Mouse (Mus musculus): ENCODE measurements at regions not wholly inside any gene's neighbourhood (a gene's known extent, or its start where the extent isn't known, plus 50 kb on each side); places are given as distances from the start of the nearest gene placed in this dataset.
A peak's percentile ranks its signal among the peaks of the same experiment; 100 is the strongest.

DNA sequence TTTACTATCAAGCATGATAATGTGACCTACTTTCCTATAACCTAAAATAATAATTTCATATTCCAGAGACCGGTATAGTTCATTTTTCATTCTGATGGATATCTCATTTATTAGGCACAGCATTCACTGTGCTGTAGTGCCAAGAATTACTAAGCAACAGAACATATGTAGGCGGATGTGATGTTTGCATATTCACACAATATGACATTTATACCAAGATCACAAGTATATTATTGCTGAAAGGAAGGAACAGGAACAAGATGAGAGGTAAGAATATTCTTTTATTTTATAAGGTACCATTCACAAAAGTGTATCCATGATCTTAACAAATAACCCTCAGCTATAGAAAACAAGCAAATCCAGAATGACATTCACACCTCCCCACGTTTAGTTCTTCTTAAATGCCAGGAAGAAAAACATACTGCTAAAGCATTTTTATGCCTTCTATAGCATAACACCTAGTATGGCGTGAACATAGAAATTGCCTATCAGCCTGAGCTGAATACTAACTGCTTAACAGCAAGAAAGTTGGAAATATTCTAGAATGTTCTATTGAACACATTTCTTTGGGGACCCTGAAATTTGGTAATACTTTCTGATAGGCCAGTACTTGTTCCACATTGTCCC, 1062.8 kb upstream of the Acvr2a start:
- no peak for DNase-seq

DNA sequence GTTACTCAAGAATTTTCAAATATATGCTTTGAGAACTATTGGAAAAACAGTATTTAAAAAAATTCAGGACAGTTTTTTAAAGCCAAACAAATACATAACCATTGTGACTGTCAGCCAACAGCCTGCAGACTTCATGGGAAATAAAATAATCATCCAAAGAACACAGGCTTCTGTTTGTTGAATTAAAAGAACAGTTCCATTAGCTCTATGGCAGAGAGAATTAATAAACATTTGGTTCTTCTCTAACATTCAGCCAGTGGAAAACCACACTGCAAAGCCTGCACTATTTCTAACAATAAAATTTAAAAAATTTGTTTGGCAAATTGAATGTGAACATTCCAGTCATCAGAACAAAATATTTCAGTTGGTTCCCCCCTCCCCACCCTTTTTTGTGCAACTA, 1058.2 kb upstream of the Acvr2a start:
- no peak for DNase-seq

DNA sequence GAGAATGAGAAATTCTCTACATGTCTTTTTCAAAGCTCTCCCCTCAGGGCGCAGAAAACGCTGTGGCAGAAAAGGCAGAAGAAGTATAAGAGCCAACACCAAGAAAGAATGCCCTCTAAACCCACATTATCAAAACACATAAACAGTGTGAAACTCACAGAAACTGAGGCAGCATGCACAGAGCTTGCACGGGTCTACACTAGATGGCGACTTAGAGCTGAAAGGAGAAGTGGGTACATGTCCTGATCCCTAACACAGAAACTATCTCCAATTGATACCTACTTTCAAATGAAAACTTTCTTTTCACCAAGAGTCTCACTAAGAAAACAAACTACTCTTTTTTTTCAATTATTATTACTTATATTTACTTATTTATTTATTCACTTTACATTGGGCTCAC, 1057.7 kb upstream of the Acvr2a start:
- no peak for DNase-seq

DNA sequence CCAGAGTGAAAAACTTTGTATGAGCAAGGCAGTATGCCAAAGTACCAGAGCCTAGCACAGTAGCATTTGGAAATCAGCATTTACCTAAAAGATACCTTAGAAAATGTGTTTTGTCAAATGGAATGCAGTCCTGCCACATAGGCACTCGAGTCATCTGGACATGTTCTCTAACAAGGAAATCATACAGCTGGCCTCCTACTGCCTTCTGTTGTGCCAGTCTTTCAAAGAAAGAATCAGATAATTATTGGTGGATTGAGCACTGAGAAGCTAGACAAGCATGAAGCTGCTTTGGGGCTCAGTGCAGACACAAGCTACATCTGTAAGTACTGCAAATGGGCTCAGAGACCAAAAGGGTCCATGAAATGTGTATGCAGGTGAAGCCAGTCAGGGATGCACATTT, 1038.1 kb upstream of the Acvr2a start:
- DNase-seq = no peak

DNA sequence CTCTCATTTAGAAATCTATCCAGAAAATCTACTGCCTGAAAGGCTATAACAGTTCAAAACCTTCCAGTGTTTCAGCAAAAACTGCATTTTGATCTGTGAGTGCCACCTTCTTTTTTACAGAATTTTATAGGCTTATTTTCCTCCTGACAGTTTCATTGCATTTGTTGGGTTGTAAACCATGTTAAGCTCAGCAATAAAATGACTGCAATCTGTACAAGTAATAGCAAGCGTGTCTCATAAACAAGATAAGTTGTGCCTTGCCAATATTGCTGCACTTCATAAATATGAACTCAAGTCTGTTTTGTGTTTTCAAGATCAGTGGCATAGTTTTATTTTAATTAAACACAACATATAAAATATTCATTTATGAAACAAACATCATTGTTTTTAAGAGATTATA, 1036.9 kb upstream of the Acvr2a start:
- no peak for DNase-seq

DNA sequence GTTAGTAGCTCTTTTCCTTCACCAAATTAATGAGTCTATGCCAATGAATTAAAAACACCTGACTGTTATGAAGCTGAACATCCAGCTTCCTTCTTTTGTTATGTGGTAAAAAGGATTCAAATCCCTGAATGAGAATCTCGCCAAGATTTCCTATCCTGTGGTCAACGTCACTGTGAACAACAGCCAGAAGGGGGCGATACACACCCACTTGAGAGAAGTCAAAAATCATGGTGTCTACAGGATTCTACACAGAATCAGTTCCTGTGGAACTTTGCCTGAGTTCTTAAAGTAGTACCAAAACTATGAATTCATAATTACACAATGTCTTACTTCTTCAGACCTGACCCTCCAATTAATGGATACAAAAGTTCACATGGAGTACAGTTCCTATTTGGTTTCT, 1028.1 kb upstream of the Acvr2a start:
- DNase-seq = peak; percentile 37

DNA sequence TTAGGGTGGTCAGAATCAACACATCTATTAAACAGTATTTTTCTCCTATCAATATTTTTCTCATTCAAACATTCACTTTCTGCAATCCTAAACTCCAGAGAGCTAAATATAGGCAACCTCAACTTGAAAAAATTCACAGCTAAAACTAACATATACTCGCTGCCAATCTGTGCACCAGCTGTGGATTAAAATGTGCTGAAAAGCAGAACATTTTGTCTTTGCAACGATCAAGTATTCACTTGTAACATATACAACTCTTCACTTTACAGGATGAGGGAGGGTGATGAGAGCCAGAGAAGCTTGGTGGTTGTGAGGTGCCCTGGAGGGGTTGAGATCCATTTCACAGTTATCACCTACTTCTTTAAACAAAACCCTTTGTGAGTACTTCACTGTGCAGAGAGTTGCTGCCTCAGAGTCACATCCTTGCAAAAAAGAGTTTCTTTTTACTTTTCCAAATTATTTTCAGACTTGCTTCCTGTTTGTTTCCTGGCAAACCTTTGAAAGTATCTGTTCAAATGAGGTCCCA, 991.1 kb upstream of the Acvr2a start:
- DNase-seq = no peak

DNA sequence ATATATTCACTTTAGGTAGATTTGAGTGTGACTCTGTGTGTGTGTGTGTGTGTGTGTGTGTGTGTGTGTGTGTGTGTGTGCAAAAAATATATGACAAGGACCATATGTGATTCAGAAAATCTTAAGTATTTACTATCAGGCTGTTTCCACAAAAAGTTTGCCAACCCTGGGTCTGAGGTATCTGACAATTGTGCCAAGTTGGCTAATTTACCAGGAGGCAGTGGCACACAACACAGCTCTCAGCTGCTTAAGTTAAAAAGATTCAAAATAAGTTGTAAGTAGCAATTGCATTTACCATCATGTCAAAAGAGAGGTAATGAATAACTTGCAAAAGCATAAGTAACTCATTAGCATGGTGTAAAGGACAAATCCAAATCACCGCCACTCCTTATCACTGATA, 981.4 kb upstream of the Acvr2a start:
- DNase-seq = no peak

DNA sequence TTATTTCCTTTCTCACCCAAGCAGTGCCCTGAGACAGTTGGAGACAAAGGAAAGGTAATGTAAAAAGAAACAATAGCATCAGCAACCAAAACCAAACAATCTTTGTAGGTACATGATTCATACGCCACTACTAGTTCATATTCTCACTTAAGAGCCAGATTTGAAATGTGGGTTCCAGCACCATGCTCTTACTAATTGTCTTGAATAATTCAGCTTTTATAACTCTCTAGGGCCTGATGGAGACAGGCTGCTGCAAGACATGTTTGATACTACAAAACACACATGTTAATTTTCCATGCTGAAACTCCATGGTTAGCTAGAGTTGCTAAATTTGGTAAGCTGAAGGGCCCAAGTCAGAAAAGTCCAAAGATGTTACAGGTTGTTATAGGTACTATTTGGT, 980.4 kb upstream of the Acvr2a start:
- DNase-seq = no peak

DNA sequence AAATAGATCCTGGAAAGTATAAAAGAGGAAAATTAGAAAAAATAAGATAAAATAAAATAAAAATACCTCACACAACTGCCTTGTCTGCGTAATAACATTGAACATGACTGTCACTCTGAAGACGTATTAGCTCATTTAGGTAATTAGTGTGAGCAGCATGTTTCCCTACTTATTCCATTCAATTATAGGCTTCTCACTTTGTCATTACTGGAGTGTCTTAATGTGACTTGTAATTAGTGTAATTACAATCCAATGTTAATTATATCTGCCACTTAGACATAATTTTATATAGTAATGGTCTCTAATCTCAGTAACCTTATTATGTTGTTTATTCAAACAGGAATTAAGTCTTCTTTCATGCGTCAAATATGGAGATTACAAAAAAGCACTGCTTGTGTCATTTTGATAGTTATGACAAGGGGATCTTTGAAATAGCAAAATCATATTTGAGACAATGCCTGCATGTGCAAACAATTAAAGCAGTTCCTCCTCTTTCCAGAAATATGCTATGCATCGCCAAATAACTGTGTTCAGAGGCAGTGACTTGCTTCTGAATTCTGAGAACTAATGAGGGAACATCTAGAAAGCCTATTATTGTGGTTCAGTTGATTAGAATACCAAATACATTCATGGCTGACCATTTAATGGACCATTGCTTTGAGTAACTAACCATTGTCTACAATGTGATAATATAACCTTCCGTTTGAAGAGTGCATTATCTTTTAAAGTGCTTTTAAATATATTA, 979.7 kb upstream of the Acvr2a start:
- no peak for DNase-seq

DNA sequence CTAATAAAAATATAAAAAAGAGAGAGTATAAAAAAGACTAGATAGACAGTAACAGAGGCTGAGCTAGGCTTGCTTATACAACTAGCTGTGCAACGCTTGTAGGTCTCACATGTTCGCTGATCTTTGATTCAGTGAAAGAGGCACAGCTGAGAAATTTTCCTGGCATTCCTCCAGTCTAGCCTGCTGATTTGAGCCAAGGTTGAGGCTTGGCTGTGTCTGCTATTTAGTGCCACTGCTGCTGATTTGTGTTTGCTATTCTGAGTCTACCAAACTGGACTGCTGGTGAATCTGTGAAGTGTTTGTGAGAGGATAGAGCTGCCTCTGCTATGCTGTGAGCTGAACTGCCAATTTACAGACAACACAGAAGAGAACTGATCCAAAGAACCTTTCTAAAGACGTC, 956.7 kb upstream of the Acvr2a start:
- DNase-seq = no peak

DNA sequence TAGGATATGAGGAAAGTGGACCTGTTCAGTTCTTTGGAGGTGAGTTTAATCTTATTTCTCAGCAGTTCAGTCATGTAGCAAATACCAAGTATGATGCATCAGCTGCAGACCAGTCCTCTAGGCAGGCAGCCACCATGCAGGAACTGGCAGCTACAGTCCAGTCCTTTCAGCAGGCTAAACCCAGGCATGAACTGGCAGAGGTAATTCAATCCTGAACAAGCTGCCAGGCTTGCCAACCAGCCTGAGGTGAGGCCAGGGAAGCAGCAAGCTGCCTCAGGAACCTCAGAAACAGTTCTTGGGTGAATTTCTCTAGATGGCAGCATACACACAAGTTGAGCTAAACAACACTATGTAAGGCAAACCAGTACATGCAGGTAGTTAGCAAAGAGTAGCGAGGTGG, 951.5 kb upstream of the Acvr2a start:
- no peak for DNase-seq

DNA sequence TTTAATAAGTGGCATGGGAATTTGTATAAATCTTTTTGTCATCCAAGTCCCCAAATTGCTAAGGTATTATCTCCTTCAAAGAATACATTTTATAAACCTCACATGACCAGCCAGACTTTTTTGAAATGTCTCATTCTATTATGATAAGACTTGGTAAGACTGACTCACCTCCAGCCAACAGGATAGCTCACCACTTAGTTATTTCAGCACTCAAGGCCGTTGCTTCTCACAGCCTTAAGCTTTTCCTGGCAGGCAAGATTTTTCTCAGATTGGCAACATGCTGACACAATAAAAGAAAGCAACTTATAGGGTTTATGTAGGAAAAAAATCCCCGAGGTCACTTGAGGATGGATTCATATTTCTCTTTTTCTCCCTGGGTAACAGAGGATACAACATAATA, 935.9 kb upstream of the Acvr2a start:
- DNase-seq = no peak

DNA sequence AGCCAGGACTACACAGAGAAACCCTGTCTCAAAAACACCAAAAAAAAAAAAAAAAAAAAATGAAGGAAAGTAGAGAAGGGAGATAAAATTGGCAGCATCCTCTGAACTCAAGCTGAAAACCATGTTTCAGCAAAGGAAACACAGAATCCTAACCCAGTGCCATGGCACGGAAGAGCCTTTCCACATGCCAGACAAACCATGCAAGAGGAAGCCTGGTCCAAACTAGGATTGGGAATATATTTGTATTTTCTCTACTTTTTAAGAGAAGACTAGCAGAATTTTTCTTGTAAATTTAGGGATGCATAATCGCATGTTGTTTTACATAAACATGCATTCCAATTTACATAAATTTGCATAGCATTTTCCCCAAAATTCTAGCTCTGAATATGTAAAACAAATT, 934.8 kb upstream of the Acvr2a start:
- DNase-seq = no peak

DNA sequence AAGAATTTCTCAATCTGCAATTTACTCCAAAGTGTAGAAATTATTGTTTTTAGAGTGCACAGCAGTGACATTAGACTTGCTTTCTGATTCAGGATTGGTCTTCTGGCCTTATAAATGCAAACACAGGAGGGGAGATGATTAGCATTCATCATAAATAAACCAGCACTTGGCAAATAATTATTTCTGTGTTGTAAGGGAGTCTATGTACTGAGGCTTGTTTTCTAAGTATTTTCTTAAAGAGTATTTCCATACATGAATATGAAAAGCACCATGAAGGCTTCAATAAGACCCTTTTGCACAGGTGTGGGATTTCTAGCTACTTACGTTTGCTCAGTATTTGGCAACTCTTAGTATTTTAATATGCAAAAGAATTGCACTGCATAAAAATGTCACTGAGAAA, 934.1 kb upstream of the Acvr2a start:
- no peak for DNase-seq

DNA sequence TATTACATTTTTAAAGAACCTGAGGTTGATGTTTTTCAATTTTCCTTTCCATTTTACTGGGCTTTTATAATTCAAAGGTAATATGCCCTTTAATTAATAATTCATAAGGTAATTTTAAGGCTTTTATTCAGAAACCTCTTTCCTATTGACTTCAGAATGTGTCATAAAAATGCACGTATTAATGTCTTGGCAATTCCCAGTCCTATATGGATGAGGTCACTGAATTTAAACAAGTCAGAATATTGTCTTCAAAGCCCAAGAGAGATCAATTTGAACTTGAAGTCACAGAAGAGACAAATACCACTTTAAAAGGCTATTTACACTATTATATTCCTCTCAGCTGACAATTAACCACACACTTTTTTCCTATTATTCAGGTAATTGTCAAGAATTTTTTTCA, 925.7 kb upstream of the Acvr2a start:
- DNase-seq = no peak

DNA sequence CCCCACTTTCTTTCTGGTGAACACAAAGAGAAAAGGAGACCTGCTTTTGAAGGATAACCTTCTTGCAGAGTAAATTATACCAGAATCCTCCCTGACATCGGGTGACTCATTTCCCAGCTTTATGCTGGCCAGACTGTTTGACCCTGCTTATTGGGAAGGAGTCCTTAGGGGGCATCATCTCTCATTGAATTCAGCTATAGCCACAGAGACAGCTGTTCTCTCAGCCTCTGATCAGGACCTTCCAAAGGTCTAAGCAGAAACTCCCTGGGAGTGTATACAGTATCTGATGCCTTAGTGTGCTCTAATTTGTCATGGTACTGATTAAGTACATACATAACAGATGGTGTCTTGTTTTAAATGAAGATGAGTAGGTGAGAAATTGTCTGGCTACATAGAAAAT, 922.5 kb upstream of the Acvr2a start:
- no peak for DNase-seq

DNA sequence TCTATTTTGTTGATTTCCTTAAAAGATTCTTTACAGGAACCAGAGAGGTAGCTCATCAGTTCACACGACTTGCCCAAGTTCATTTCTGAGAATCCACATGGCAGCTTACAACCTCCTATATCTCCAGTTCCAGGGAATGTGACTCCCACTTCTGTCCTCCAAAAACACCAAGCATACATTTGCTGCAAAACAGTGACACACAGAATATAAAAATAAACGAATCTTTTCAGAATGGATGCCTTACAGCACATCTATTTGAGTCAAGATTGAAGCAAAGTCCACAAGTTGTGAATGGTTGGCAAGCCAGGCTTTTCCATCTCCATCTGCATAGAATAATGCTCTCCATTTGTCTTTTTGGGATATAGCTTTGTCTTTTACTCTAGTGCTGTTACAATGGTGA, 921.0 kb upstream of the Acvr2a start:
- DNase-seq = no peak

DNA sequence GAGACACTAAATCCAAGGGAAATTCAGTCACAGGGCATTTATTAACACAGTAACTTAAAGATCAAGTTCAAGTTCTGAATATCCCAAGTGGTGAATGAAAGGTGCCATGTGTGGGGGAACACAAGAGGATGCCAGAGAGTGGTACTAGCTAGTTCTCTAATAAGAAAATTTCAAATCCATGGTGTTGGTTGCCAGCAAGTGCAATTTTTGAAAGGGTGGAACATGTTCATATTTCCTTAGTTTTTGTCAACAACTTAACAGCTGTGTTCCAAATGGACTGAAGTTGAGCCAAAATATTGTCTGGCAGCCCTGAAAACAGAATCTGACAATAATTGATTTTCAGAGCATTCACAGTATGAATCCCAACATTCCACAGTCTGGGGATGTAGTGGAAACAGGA, 919.1 kb upstream of the Acvr2a start:
- DNase-seq = no peak

DNA sequence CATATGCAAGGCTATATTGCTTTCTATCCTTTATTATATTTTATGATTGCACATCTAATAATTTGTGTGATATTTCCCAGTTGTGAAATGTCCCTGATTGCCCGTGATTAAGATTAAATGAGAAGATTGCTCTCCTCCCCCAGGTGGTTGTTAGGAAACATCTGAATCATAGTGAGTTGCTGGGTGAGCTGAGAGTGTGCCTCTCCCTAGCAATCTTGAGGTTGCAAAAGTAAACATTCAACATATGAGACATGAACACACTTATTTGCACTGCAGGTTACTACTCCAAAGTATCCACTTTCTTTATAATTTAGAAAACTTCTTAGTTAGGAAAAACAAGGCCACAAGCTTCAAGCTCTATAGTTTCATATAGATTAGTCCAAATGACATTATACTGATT, 899.6 kb upstream of the Acvr2a start:
- no peak for DNase-seq

DNA sequence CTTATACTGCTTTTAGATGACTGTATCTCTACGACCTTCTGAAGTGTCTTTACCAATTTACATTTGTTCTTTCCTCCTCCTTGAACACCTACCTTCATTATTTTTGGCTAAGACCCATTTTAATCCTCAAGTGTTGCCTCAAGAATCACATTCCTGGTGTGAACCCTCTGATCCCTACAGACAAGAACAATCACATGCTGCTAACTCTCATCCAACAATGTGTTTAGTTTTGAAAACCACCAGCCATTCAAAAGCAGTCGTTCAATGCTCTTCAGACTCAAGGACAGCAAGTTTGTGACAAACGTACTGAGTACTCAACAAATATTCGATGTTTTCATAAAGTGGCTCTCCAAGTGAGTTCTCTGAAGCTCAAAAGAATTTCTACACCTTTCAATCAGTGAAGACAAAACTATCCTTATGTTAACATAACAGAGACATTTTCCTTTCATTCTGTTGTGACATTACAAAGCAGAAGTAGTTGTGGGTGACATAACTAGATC, 898.9 kb upstream of the Acvr2a start:
- no peak for DNase-seq

DNA sequence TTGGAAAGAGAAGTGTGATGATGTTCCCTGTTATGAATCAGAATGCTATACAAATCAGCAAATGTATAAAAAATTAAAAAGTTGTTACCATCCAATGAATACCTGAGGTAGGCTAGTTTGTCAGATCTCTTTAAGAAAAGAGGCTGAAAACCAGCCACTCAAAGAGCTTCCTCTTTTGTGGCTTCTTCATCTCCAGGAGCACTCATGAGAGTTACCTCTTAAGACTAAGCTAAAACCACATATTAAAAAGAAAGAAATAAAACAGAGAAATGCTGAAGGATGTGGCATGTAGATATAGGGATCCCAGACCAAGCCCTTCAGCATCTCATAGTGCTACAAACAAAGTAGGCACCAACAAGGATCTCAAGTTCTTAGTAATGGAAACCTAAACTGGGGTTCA, 890.9 kb upstream of the Acvr2a start:
- no peak for DNase-seq

DNA sequence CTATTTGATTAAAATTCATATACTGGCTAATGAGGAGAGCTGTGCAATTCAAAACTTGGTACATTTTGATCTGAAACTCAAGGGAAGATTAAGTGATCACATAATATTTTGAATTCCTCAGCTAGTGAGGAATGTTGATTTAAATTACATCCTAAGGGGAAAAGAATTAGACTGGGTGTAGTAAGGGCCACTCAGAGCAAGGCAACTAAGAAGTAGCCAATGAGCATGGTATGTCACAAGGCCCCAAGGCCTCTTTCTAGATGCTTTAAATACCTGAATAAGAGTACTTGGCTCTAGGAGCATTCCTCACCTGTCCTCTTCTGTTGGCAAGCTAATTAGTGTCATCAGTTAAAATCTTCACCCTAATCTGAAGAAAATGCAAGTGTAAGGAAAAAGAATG, 887.3 kb upstream of the Acvr2a start:
- no peak for DNase-seq

DNA sequence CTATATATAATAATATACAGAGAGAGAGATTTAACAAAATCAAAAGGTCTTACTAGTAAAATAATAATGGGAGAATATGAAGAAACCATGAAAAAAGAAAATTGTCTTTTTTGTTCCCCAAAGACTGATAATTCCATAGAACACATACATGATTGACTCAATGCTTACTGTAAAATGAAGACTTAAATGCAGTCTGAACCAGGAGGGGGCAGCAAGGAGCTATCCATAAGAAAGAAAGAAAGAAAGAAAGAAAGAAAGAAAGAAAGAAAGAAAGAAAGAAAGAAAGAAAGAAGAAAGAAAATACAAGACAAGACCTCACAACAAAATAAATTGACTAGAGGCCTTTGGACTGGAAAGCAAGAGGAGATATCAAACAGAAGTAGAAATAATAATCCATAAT, 868.8 kb upstream of the Acvr2a start:
- peak; percentile 10 for DNase-seq

DNA sequence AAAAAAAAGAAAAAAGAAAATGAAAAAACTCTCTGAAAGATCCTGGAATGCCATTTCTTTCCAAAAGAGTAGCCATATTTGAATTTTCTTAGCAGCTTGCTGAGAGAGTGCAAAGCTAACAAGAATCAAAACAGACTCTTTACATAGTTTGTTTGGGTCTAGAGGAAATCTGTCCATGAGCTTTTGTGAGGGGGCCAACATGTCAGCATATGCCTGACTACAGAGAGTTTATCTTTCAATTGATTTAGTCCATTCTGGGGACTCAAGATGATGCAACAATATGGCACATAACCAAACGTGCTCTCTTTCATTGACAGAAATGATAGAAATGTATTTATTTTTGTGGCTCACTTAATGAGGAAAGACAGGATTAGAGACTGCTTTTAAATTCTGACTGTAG, 822.8 kb upstream of the Acvr2a start:
- no peak for DNase-seq
